Mouse (Mus musculus) layer of hippocampus, postnatal 25 days (tissue): ENCODE data around the gene Gm38392. TPM values are rescaled to one million over a fixed set of nuclear protein-coding genes. Genes with fewer than 3 reads are reported as not detected.

Experiments
- DNase-seq, 2 experiments: peaks; one replicate each; pipeline ENCODE4 v3.0.0; 2022; ENCODE audit warnings: mixed read lengths in 2 of 2, low spot score in 1 of 2; ENCODE audit errors: extremely low spot score in 1 of 2
- microRNA-seq, 2 experiments: library from miRNA; unstranded; fragments of <30 nt; microRNA quantifications; one replicate each; pipeline ENCODE4 v1.2.0; 2021
- total RNA-seq, 2 experiments: library from RNA; stranded (reverse); gene quantifications; 2 replicates each; pipeline ENCODE4 v1.2.3; 2021

The Gm38392 gene
- total RNA-seq, 2 experiments from 2014 or later, result not detected

DNA sequence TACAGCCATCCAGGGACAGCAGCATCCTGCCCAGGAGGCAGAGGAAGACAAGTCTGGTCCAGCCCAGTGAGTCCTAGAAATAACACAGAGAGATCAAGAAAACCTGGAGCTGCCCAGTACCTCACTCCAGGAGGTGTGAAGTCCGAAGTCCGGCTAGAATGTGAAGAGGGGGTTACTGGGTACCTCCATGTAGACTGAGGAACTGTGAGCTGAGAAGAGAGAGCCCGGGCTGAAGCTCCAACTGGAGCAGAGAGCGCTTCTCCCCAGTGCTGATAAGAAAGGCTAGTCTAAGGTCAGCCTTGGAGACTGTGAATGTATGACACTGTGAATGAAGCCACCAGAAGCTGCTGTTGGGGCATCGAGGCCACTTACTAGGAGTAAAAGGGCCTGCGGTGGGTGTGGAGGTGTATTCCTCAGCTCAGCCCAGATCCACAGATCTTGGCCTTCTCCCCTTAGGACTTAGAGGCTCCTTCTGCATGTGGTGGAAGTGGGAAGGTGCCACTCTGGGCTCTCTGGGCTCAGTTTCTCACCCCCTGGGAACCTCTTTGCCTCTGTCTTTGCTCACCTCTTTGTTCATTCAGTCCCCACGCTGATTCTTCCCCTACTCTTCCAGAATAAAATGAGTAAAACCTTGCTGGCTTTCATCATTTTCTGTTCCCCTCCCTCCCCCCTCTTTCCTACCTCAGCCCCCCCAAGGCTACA lies 82.9 kb downstream of the Gm38392 start:
- DNase-seq, result no peak

- no peak for DNase-seq
These were observed 83.6 kb downstream of the Gm38392 start for GRCm38 (mm10) chr3:88203456-88203855.

DNA sequence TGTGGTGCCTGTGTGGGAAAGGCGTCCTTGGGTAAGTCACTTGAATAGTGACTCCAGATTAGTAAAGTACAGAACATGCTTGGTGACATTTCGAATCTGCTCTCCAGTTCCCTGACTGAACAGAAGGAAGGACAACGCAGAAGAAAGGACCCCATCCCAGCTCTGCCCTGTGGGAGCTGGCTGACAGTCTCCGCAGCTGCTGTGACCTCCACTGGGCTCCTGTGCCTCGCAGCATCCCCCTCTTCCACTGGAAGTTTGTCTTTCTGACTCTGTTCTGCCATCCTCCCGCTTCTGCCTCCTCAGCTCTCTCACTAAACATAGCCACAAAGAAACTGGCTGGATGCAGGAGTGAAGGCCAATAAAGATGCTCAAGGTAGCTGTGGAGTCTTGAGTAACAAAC lies 84.0 kb downstream of the Gm38392 start:
- DNase-seq, result no peak

GRCm38 (mm10) chr3:88201640-88202039 lies 85.4 kb downstream of the Gm38392 start:
- no peak for DNase-seq

DNA sequence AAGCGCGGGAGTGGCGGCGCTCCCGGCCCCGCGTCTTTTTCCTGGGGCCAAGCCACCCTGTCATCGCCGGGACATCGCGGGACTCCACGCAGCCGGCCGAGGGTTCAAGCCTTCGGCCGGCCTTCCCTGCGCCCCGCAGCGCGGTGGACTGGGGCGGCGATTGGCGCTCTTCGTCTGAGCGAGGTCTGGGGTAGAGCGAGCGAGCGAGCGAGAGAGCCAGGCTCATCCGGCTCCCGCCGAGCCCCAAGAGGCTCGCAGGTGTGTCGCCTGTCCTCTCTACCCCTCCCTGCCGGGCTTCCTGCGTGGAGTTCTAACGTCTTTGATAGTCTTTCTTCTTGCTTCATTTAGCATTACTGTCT lies 86.1 kb downstream of the Gm38392 start:
- DNase-seq, result no peak

DNA sequence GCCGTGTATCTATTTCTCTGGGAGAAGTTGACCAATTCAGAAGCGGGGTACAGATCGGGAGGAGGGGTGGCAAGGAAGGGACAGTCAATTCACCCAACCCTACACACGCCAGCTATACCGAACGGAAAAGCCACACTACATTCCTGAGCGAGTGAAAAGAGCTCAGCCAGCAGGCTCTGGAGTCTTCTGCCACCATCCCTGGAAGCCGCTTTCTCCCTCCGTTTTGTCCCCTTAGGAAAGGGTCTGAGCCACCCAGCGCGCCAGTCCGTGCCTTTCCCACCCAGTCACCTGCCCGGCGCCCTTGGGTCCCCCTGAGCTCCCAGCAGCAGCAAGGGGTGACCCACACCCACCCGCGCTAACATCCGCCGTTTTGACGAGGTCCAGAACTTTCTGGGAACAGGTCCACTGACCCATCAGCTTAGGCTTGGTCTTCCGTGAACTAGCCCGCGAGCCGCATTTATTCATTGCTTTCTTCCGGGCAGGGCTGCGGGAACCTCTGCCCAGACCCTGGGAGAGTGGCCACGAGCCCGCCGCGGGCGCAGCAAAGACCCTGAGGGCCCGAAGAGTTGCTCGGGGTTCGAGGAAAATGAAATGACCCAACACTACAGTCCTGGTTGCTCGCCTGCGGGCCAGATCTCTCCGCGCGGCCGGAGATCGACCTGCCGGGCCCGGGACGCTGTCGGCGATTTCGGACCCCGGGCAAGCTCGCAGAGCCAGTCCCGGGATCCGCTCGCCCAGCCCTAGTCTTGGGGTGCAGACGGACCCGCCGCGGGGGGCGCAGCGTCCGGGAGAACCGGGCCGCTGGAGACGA lies 86.6 kb downstream of the Gm38392 start:
- no peak for DNase-seq

- DNase-seq, result no peak
These were observed 87.4 kb downstream of the Gm38392 start for GRCm38 (mm10) chr3:88199541-88200110.

GRCm38 (mm10) chr3:88198505-88199020 lies 88.4 kb downstream of the Gm38392 start:
- no peak for DNase-seq

DNA sequence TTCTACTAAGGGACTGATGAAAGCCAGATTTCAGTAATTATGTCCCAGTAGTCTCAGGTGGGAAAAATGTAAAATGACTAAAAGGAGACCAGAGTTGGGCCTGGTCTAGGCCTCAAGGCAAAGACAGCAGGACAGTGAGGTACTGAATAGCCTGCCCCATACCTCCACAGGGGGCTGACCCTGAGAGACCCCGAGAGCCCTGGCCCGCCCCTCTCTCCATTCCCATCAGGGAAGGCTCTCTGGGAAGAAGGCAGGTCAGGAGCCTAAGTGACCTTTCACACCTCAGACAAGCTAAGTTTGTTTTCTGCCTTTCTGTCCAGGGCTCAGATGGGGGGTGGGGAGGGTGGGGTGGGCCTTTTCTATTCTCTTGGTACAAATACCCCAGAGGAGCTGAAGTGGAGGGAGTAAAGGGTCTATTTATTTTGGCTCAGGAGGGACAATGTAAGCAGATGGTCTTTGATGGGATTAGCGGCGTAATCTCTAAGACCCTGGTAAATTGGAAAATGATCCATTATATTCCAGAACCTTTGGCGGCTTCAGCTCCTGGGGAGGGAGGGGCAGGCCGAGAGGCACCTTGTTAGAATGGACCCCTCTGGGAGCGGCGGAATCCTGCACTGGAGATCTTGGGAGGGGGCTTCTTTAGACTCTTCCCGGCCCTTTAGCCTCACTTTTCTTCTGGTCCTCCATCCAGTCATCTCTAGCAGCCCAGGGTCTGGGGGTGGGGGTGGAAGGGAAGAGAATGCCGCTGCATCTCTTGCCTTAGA lies 89.1 kb downstream of the Gm38392 start:
- no peak for DNase-seq

Small RNAs within 50 kb of the gene (microRNA-seq; reads per million reads assigned to microRNA genes)
- gene Gm25641, result 0 reads per million in 2 experiments
- gene Mir3093, result 50.7 to 76.3 reads per million in 2 experiments
- 0 reads per million in 2 experiments for gene Mir9-1

Other genes with a start within 250 kb of the Gm38392 start
- gene Gpatch4, start 244.1 kb downstream of the Gm38392 start, total RNA-seq, result 10 to 100 TPM; 14.9 to 15.7 TPM
- gene Naxe, start 228.7 kb downstream of the Gm38392 start, total RNA-seq, result 10 to 100 TPM; 80.8 to 84.2 TPM
- gene Ttc24, start 208.9 kb downstream of the Gm38392 start, total RNA-seq, result not detected
- under 1 TPM; 0.42 to 0.52 TPM for gene Iqgap3, start 205.2 kb downstream of the Gm38392 start, total RNA-seq
- 100 to 1,000 TPM; 179 to 212 TPM for gene Mef2d, start 144.8 kb downstream of the Gm38392 start, total RNA-seq
- not detected for gene Rhbg, start 32.5 kb downstream of the Gm38392 start, total RNA-seq
- 10 to 100 TPM in 1 of 2 experiments, 1 to 10 TPM in 1; 3.2 to 10.5 TPM for gene Tsacc, start 9.8 kb upstream of the Gm38392 start, total RNA-seq
- 100 to 1,000 TPM; 165 to 199 TPM for gene Cct3, start 9.9 kb upstream of the Gm38392 start, total RNA-seq
- 10 to 100 TPM; 77.5 to 97.5 TPM for gene Glmp, start 37.8 kb upstream of the Gm38392 start, total RNA-seq
- 1 to 10 TPM; 1.3 to 1.4 TPM for gene Tmem79, start 48.9 kb upstream of the Gm38392 start, total RNA-seq
- 10 to 100 TPM; 63.7 to 71.6 TPM for gene Smg5, start 49.0 kb upstream of the Gm38392 start, total RNA-seq
- 10 to 100 TPM; 10.9 to 12.7 TPM for gene Paqr6, start 77.4 kb upstream of the Gm38392 start, total RNA-seq
- gene Bglap3, start 85.5 kb upstream of the Gm38392 start, total RNA-seq, result under 1 TPM; 0.30 to 0.40 TPM
- not detected for gene Bglap2, start 91.5 kb upstream of the Gm38392 start, total RNA-seq
- 1 to 10 TPM in 1 of 2 experiments, not detected in 1; 1.3 TPM for gene Bglap, start 97.3 kb upstream of the Gm38392 start, total RNA-seq
- 1 to 10 TPM; 4.5 to 5.6 TPM for gene Pmf1, start 123.1 kb upstream of the Gm38392 start, total RNA-seq
- gene Slc25a44, start 137.9 kb upstream of the Gm38392 start, total RNA-seq, result 10 to 100 TPM; 74.3 to 75.8 TPM
- 10 to 100 TPM; 33.3 to 42.8 TPM for gene Sema4a, start 174.0 kb upstream of the Gm38392 start, total RNA-seq
- 10 to 100 TPM; 35.6 to 38.8 TPM for gene Lmna, start 222.7 kb upstream of the Gm38392 start, total RNA-seq
- gene Mex3a, start 245.2 kb upstream of the Gm38392 start, total RNA-seq, result 1 to 10 TPM; 4.3 to 4.6 TPM